Mouse (Mus musculus) MEL (cell line): ENCODE data around the gene Mtx2. TPM values are rescaled to one million over a fixed set of nuclear protein-coding genes. Genes with fewer than 3 reads are reported as not detected.

Experiments
- DNase-seq: peaks from one replicate; pipeline ENCODE4 v3.0.0; 2011; ENCODE audit warnings: low read depth, low spot score
- H3K27ac ChIP-seq: 2 replicates; pipeline ENCODE4 v1.5.1; 2012; ENCODE audit warnings: low read depth, mild to moderate bottlenecking, control low read depth, low read length, moderate library complexity; ENCODE audit not compliant: control insufficient read depth
- H3K27me3 ChIP-seq, 2 experiments: fragments of 150-350 bp in 1 of 2; sonication (generic) in 1 of 2; 2 replicates each; pipeline ENCODE4 v1.6.1; 2012; ENCODE audit warnings: low read length in 2 of 2, mild to moderate bottlenecking in 2 of 2, improper control_type of control experiment in 1 of 2, moderate library complexity in 1 of 2; ENCODE audit not compliant: insufficient read depth in 2 of 2, control insufficient read depth in 1 of 2
- H3K36me3 ChIP-seq, 2 experiments: 2 replicates each; pipeline ENCODE4 v1.6.1; 2012 to 2014; ENCODE audit warnings: low read length in 2 of 2, improper control_type of control experiment in 1 of 2, inconsistent platforms in 1 of 2, mild to moderate bottlenecking in 1 of 2; ENCODE audit not compliant: insufficient read depth in 2 of 2, control insufficient read depth in 1 of 2
- H3K4me1 ChIP-seq, 2 experiments: fragments of 150-350 bp in 1 of 2; sonication (generic) in 1 of 2; 2 replicates each; pipeline ENCODE4 v1.6.1; 2012; ENCODE audit warnings: low read length in 2 of 2, improper control_type of control experiment in 1 of 2, mild to moderate bottlenecking in 1 of 2; ENCODE audit not compliant: insufficient read depth in 2 of 2, control insufficient read depth in 1 of 2
- H3K4me3 ChIP-seq, 2 experiments: fragments of 150-350 bp in 1 of 2; sonication (generic) in 1 of 2; 2 replicates each; pipeline ENCODE4 v1.5.1; 2012; ENCODE audit warnings: low read depth in 2 of 2, low read length in 2 of 2, mild to moderate bottlenecking in 2 of 2, moderate library complexity in 2 of 2, control low read depth in 1 of 2, improper control_type of control experiment in 1 of 2; ENCODE audit not compliant: control insufficient read depth in 1 of 2, insufficient read depth in 1 of 2
- H3K79me2 ChIP-seq: 2 replicates; pipeline ENCODE4 v1.6.1; 2012; ENCODE audit warnings: mild to moderate bottlenecking, low read length, moderate library complexity; ENCODE audit not compliant: control insufficient read depth, poor library complexity, insufficient read depth
- H3K9ac ChIP-seq: 2 replicates; pipeline ENCODE4 v1.6.1; 2012; ENCODE audit warnings: low read depth, mild to moderate bottlenecking, control low read depth, low read length, moderate library complexity; ENCODE audit not compliant: control insufficient read depth, poor library complexity, severe bottlenecking
- H3K9me3 ChIP-seq: fragments of 150-350 bp; sonication (generic); replicated peaks from 2 replicates; pipeline ENCODE4 v1.6.1; 2012; ENCODE audit warnings: mild to moderate bottlenecking, low read length, improper control_type of control experiment, moderate library complexity; ENCODE audit not compliant: insufficient read depth
- CHD2 ChIP-seq: IDR thresholded peaks from 2 replicates; pipeline ENCODE4 v1.6.1; 2011; ENCODE audit warnings: low read length, improper control_type of control experiment
- CTCF ChIP-seq, 3 experiments: IDR thresholded peaks in 2 of 3; conservative IDR thresholded peaks in 1 of 3; 2 replicates each; pipeline ENCODE4 v1.5.1; 2011 to 2012; ENCODE audit warnings: low read length in 3 of 3, low read depth in 2 of 3, mild to moderate bottlenecking in 2 of 3, improper control_type of control experiment in 1 of 3, inconsistent platforms in 1 of 3, mixed read lengths in 1 of 3, moderate library complexity in 1 of 3; ENCODE audit not compliant: control insufficient read depth in 1 of 3, insufficient read depth in 1 of 3, poor library complexity in 1 of 3, severe bottlenecking in 1 of 3
- ELF1 ChIP-seq: IDR thresholded peaks from 2 replicates; pipeline ENCODE4 v1.6.1; 2014; ENCODE audit warnings: low read depth, mild to moderate bottlenecking, inconsistent platforms, low read length, improper control_type of control experiment, moderate library complexity
- EP300 ChIP-seq, 2 experiments: IDR thresholded peaks; 2 replicates each; pipeline ENCODE4 v1.6.1; 2011; ENCODE audit warnings: improper control_type of control experiment in 2 of 2, low read length in 2 of 2, low read depth in 1 of 2, mild to moderate bottlenecking in 1 of 2
- ETS1 ChIP-seq: IDR thresholded peaks from 2 replicates; pipeline ENCODE4 v1.6.1; 2012; ENCODE audit warnings: low read depth, mild to moderate bottlenecking, inconsistent platforms, low read length, improper control_type of control experiment, moderate library complexity
- GATA1 ChIP-seq: IDR thresholded peaks from 2 replicates; pipeline ENCODE4 v1.6.1; 2011; ENCODE audit warnings: low read depth, low read length, improper control_type of control experiment
- JUND ChIP-seq: IDR thresholded peaks from 2 replicates; pipeline ENCODE4 v1.6.1; 2011; ENCODE audit warnings: low read depth, mild to moderate bottlenecking, improper control_type of control experiment, low read length
- MAZ ChIP-seq: IDR thresholded peaks from 2 replicates; pipeline ENCODE4 v1.6.1; 2012; ENCODE audit warnings: low read depth, mild to moderate bottlenecking, inconsistent platforms, low read length, improper control_type of control experiment
- MEF2A ChIP-seq: IDR thresholded peaks from 2 replicates; pipeline ENCODE4 v1.6.1; 2014; ENCODE audit warnings: low read depth, mild to moderate bottlenecking, inconsistent platforms, low read length, improper control_type of control experiment; ENCODE audit not compliant: poor library complexity, insufficient replicate concordance, severe bottlenecking; ENCODE audit errors: extremely low read depth
- MXI1 ChIP-seq: IDR thresholded peaks from 2 replicates; pipeline ENCODE4 v1.6.1; 2011; ENCODE audit warnings: mild to moderate bottlenecking, low read depth, low read length, improper control_type of control experiment
- MYC ChIP-seq: IDR thresholded peaks from 2 replicates; pipeline ENCODE4 v1.6.1; 2011; ENCODE audit warnings: low read depth, mild to moderate bottlenecking, low read length, improper control_type of control experiment, moderate library complexity
- NELFE ChIP-seq: IDR thresholded peaks from 2 replicates; pipeline ENCODE4 v1.6.1; 2011; ENCODE audit warnings: low read depth, low read length, improper control_type of control experiment
- NRF1 ChIP-seq: IDR thresholded peaks from 2 replicates; pipeline ENCODE4 v1.6.1; 2014; ENCODE audit warnings: low read depth, mild to moderate bottlenecking, inconsistent platforms, low read length, improper control_type of control experiment, moderate library complexity; ENCODE audit not compliant: poor library complexity, insufficient read depth, severe bottlenecking
- RCOR1 ChIP-seq: IDR thresholded peaks from 2 replicates; pipeline ENCODE4 v1.6.1; 2012; ENCODE audit warnings: low read depth, mild to moderate bottlenecking, inconsistent platforms, low read length, improper control_type of control experiment
- TAL1 ChIP-seq: IDR thresholded peaks from 2 replicates; pipeline ENCODE4 v1.6.1; 2012; ENCODE audit warnings: mild to moderate bottlenecking, inconsistent platforms, low read length, moderate library complexity, mixed read lengths
- TCF12 ChIP-seq: IDR thresholded peaks from 2 replicates; pipeline ENCODE4 v1.6.1; 2014; ENCODE audit warnings: low read depth, mild to moderate bottlenecking, inconsistent platforms, low read length, improper control_type of control experiment, moderate library complexity
- USF2 ChIP-seq, 2 experiments: IDR thresholded peaks; 2 replicates each; pipeline ENCODE4 v1.6.1; 2011 to 2012; ENCODE audit warnings: improper control_type of control experiment in 2 of 2, low read length in 2 of 2, borderline replicate concordance in 1 of 2, inconsistent platforms in 1 of 2, low read depth in 1 of 2, mild to moderate bottlenecking in 1 of 2; ENCODE audit not compliant: insufficient read depth in 1 of 2
- ZKSCAN1 ChIP-seq: IDR thresholded peaks from 2 replicates; pipeline ENCODE4 v1.6.1; 2012; ENCODE audit warnings: low read depth, mild to moderate bottlenecking, inconsistent platforms, low read length, improper control_type of control experiment, moderate library complexity
- ZMIZ1 ChIP-seq: IDR thresholded peaks from 2 replicates; pipeline ENCODE4 v1.6.1; 2012; ENCODE audit warnings: low read depth, mild to moderate bottlenecking, inconsistent platforms, low read length, improper control_type of control experiment, moderate library complexity
- polyA plus RNA-seq, 2 experiments: library from polyadenylated mRNA; stranded (reverse) in 1 of 2; unstranded in 1 of 2; fragments of >175 nt in 1 of 2; fragments of >200 nt in 1 of 2; gene quantifications; 2 replicates each; pipeline versions ENCODE4 v1.2.1 to v1.2.4; 2012; ENCODE audit warnings: low replicate concordance in 2 of 2, low read depth in 1 of 2; ENCODE audit not compliant: insufficient read length in 2 of 2, insufficient read depth in 1 of 2, missing spikeins in 1 of 2
- total RNA-seq: library from RNA; depleted of rRNA; stranded (reverse); fragments of 300-350 nt; gene quantifications from 2 replicates; pipeline ENCODE4 v1.2.3, GENCODE M21; 2012

The Mtx2 gene
- total and polyA plus RNA-seq, 3 experiments = 81.9 to 1,244 (median 152) TPM

- Histone ChIP-seq H3K27ac (no peak overlapping the region), H3K9ac (no peak overlapping the region), H3K36me3 (peaks cover 13 to 26% of the 10 kb centered on the region in 2 experiments), H3K4me1 (peaks cover 6 to 15% of the 10 kb centered on the region in 2 experiments), H3K9me3 (no peaks in the 10 kb centered on the region), H3K4me3 (no peak overlapping the region), H3K79me2 (peaks cover 9% of the 10 kb centered on the region), H3K27me3 (no peaks in the 10 kb centered on the region)
- DNase-seq = peak; percentile 60
- TF ChIP-seq GATA1 = peak; percentile 62
- TF ChIP-seq TCF12 = peak; percentile 66; the same call in 1 of the 2 replicates
- TF ChIP-seq EP300 (IDR thresholded peaks at IDR 0.05; ENCODE audit: low read depth in 1 of 2, low read length in 2 of 2) = peak; percentile 51 to 71; a peak in 3 of 4 replicates
- no peak for TF ChIP-seq MAZ
- no peak for TF ChIP-seq ELF1
- no peak for TF ChIP-seq USF2 (IDR thresholded peaks at IDR 0.05; ENCODE audit: borderline replicate concordance in 1 of 2, insufficient read depth in 1 of 2, low read depth in 1 of 2, low read length in 2 of 2)
- no peak for TF ChIP-seq MEF2A
- 0 out of 2 replicates have a peak, but pooled peaks have one; percentile 25 for TF ChIP-seq ETS1
- no peak for TF ChIP-seq JUND
- TF ChIP-seq NRF1 = no peak
- TF ChIP-seq ZMIZ1 = no peak
- no peak for TF ChIP-seq MXI1
- peak; percentile 40; the same call in 1 of the 2 replicates for TF ChIP-seq RCOR1
- TF ChIP-seq TAL1 = peak; percentile 60
These were observed 39.8 kb downstream of the Mtx2 start for GRCm38 (mm10) chr2:74865414-74865813.

GRCm38 (mm10) chr2:74874043-74874442 is 48.4 kb downstream of the Mtx2 start:
- Histone ChIP-seq H3K27me3 (no peaks in the 10 kb centered on the region), H3K79me2 (no peaks in the 10 kb centered on the region), H3K9ac (no peak overlapping the region), H3K4me1 (peaks cover 4 to 5% of the 10 kb centered on the region in 2 experiments; a peak in 1 of 4 replicates), H3K27ac (no peak overlapping the region), H3K9me3 (no peaks in the 10 kb centered on the region), H3K4me3 (no peak overlapping the region), H3K36me3 (peaks cover 7 to 10% of the 10 kb centered on the region in 2 experiments)
- TF ChIP-seq CTCF (IDR thresholded peaks at IDR 0.05 in 2 of 3, conservative IDR thresholded peaks at IDR 0.05 in 1 of 3; ENCODE audit: control insufficient read depth in 1 of 3, insufficient read depth in 1 of 3, low read depth in 2 of 3, low read length in 3 of 3, poor library complexity in 1 of 3, severe bottlenecking in 1 of 3) (no peak), ZMIZ1 (no peak), ZKSCAN1 (no peak), CHD2 (no peak), MYC (no peak), ETS1 (no peak), MXI1 (no peak), ELF1 (no peak), NELFE (no peak), USF2 (IDR thresholded peaks at IDR 0.05; ENCODE audit: borderline replicate concordance in 1 of 2, insufficient read depth in 1 of 2, low read depth in 1 of 2, low read length in 2 of 2) (no peak)
- no peak for DNase-seq
